ENCODE assay signal across 17 mouse cellular contexts in genomic region chr5:111796889-111797288, GRCm38 (mm10).
"Had no signal": no experiment of that assay in that cellular context is flagged by ENCODE, and none has a peak within 500 bp of the region (broad histone marks: within the 10 kb centered on the region; RNA-seq: fewer than 3 reads in every experiment).

No protein-coding gene starts in this region.

- H3K4me2 ChIP-seq: liver, embryonic 13.5 days; midbrain, embryonic 13.5 days; neural tube, embryonic 13.5 days had no signal

- H3K9me3 ChIP-seq: liver, embryonic 13.5 days; midbrain, embryonic 13.5 days; neural tube, embryonic 13.5 days had no signal

- H3K27ac ChIP-seq: liver, embryonic 13.5 days; midbrain, embryonic 13.5 days; neural tube, embryonic 13.5 days; stomach, postnatal 0 days had no signal

- ATAC-seq: midbrain, embryonic 13.5 days; midbrain, embryonic 16.5 days had no signal

- H3K27me3 ChIP-seq: liver, embryonic 13.5 days; midbrain, embryonic 13.5 days; neural tube, embryonic 13.5 days had no signal

- H3K9ac ChIP-seq: liver, embryonic 13.5 days; midbrain, embryonic 13.5 days; neural tube, embryonic 13.5 days had no signal

- H3K36me3 ChIP-seq: liver, embryonic 13.5 days; midbrain, embryonic 13.5 days; neural tube, embryonic 13.5 days had no signal

- DNase-seq: kidney, adult 18-20 months; kidney, adult 9 months; kidney, postnatal 14 days; kidney, postnatal 4 days; left cerebral cortex, postnatal 4 days; liver, embryonic 13.5 days; lung, adult 2 months; lung, postnatal 36 days; right cerebral cortex, postnatal 14 days; right cerebral cortex, postnatal 4 days; thymus, adult 2 months; thymus, postnatal 14 days had no signal

- H3K4me3 ChIP-seq: liver, embryonic 13.5 days; midbrain, embryonic 13.5 days; myocyte; neural tube, embryonic 13.5 days had no signal
